Mouse (Mus musculus): ENCODE data around the gene Alkbh4. TPM values are rescaled to one million over a fixed set of nuclear protein-coding genes. Genes with fewer than 3 reads are reported as not detected.

Gene Alkbh4
- polyA plus RNA-seq, 1 experiment from 2014 or later, result 25.6 TPM

GRCm38 (mm10) chr5:136115891-136116783 is 19.8 kb upstream of the Alkbh4 start, which contains the start of gene Polr2j:
Gene Polr2j (plus strand): TSS chr5:136116631.
- no peaks in the 10 kb centered on the region for H3K9me3 ChIP-seq
- no peaks in the 10 kb centered on the region for H3K27me3 ChIP-seq (ENCODE audit: poor library complexity, severe bottlenecking)
- DNase-seq (ENCODE audit: extremely low spot score, low spot score), result peak; percentile 98
- H3K36me3 ChIP-seq (replicated peaks), result peaks cover 43% of the 10 kb centered on the region
- H3K4me1 ChIP-seq, result peaks cover 30% of the 10 kb centered on the region
- H3K4me3 ChIP-seq, result peak within 1 kb of the TSS; percentile 95
- WGBS, result 3% methylated on average over 42 of the region's 42 CpGs
- peak within 1 kb of the TSS; percentile 94 for H3K27ac ChIP-seq

GRCm38 (mm10) chr5:136116784-136117112 is 19.2 kb upstream of the Alkbh4 start:
- Histone ChIP-seq H3K36me3 (replicated peaks) (peaks cover 49% of the 10 kb centered on the region), H3K27me3 (ENCODE audit: poor library complexity, severe bottlenecking) (no peaks in the 10 kb centered on the region), H3K4me3 (peak overlapping the region; percentile 95), H3K9me3 (no peaks in the 10 kb centered on the region), H3K27ac (peak overlapping the region; percentile 94), H3K4me1 (peaks cover 30% of the 10 kb centered on the region)
- DNase-seq (ENCODE audit: extremely low spot score, low spot score), result no peak
- WGBS, result under 1% methylated on average over 22 of the region's 22 CpGs

GRCm38 (mm10) chr5:136122165-136122564 is 13.8 kb upstream of the Alkbh4 start:
- no peak for DNase-seq (ENCODE audit: extremely low spot score, low spot score)
- Histone ChIP-seq H3K27ac (no peak overlapping the region), H3K9me3 (no peaks in the 10 kb centered on the region), H3K27me3 (ENCODE audit: poor library complexity, severe bottlenecking) (no peaks in the 10 kb centered on the region), H3K4me3 (no peak overlapping the region), H3K4me1 (peaks cover 13% of the 10 kb centered on the region), H3K36me3 (replicated peaks) (peaks cover 91% of the 10 kb centered on the region)
- WGBS, result 94% methylated on average over 10 of the region's 10 CpGs

GRCm38 (mm10) chr5:136136292-136136990 is 495 bp downstream of the Alkbh4 start:
- H3K36me3 ChIP-seq (replicated peaks), result peaks cover 65% of the 10 kb centered on the region
- WGBS, result 8% methylated on average over 20 of the region's 20 CpGs
- H3K27ac ChIP-seq, result peak overlapping the region; percentile 89
- no peaks in the 10 kb centered on the region for H3K27me3 ChIP-seq (ENCODE audit: poor library complexity, severe bottlenecking)
- H3K4me1 ChIP-seq, result peaks cover 25% of the 10 kb centered on the region
- no peaks in the 10 kb centered on the region for H3K9me3 ChIP-seq
- DNase-seq (ENCODE audit: extremely low spot score, low spot score), result no peak
- peak overlapping the region; percentile 80 for H3K4me3 ChIP-seq

- Histone ChIP-seq H3K4me1 (peaks cover 25% of the 10 kb centered on the region), H3K36me3 (replicated peaks) (peaks cover 66% of the 10 kb centered on the region), H3K4me3 (no peak overlapping the region), H3K27ac (no peak overlapping the region), H3K9me3 (no peaks in the 10 kb centered on the region), H3K27me3 (ENCODE audit: poor library complexity, severe bottlenecking) (no peaks in the 10 kb centered on the region)
- DNase-seq (ENCODE audit: extremely low spot score, low spot score), result no peak
- 77% methylated on average over 13 of the region's 13 CpGs for WGBS
Observed at GRCm38 (mm10) chr5:136137658-136138274, 1.8 kb downstream of the Alkbh4 start.

GRCm38 (mm10) chr5:136139393-136139792 is 3.4 kb downstream of the Alkbh4 start:
- no peak for DNase-seq (ENCODE audit: extremely low spot score, low spot score)
- peaks cover 23% of the 10 kb centered on the region for H3K4me1 ChIP-seq
- H3K27ac ChIP-seq, result no peak overlapping the region
- H3K9me3 ChIP-seq, result peaks cover 8% of the 10 kb centered on the region
- WGBS, result 94% methylated on average over 13 of the region's 13 CpGs
- peaks cover 49% of the 10 kb centered on the region for H3K36me3 ChIP-seq (replicated peaks)
- H3K4me3 ChIP-seq, result no peak overlapping the region
- no peaks in the 10 kb centered on the region for H3K27me3 ChIP-seq (ENCODE audit: poor library complexity, severe bottlenecking)

- no peaks in the 10 kb centered on the region for H3K27me3 ChIP-seq (ENCODE audit: poor library complexity, severe bottlenecking)
- H3K36me3 ChIP-seq (replicated peaks), result peaks cover 47% of the 10 kb centered on the region
- no peak overlapping the region for H3K27ac ChIP-seq
- H3K4me1 ChIP-seq, result peaks cover 17% of the 10 kb centered on the region
- WGBS, result 94% methylated on average over 10 of the region's 10 CpGs
- no peak for DNase-seq (ENCODE audit: extremely low spot score, low spot score)
- H3K4me3 ChIP-seq, result no peak overlapping the region
- peaks cover 8% of the 10 kb centered on the region for H3K9me3 ChIP-seq
Observed at GRCm38 (mm10) chr5:136140057-136140482, 4.1 kb downstream of the Alkbh4 start.

GRCm38 (mm10) chr5:136142746-136143145 is 6.8 kb downstream of the Alkbh4 start:
- no peak overlapping the region for H3K4me3 ChIP-seq
- H3K36me3 ChIP-seq (replicated peaks), result peaks cover 47% of the 10 kb centered on the region
- peaks cover 8% of the 10 kb centered on the region for H3K9me3 ChIP-seq
- DNase-seq (ENCODE audit: extremely low spot score, low spot score), result no peak
- WGBS, result 83% methylated on average over 5 of the region's 5 CpGs
- H3K27ac ChIP-seq, result no peak overlapping the region
- H3K4me1 ChIP-seq, result no peaks in the 10 kb centered on the region
- H3K27me3 ChIP-seq (ENCODE audit: poor library complexity, severe bottlenecking), result no peaks in the 10 kb centered on the region

- Histone ChIP-seq H3K4me3 (no peak overlapping the region), H3K27me3 (ENCODE audit: poor library complexity, severe bottlenecking) (no peaks in the 10 kb centered on the region), H3K36me3 (replicated peaks) (peaks cover 45% of the 10 kb centered on the region), H3K4me1 (no peaks in the 10 kb centered on the region), H3K9me3 (peaks cover 8% of the 10 kb centered on the region), H3K27ac (no peak overlapping the region)
- no peak for DNase-seq (ENCODE audit: extremely low spot score, low spot score)
- WGBS, result 91% methylated on average over 6 of the region's 6 CpGs
Observed at GRCm38 (mm10) chr5:136143161-136143755, 7.3 kb downstream of the Alkbh4 start.

- 82% methylated on average over 12 of the region's 12 CpGs for WGBS
- no peak overlapping the region for H3K27ac ChIP-seq
- H3K4me1 ChIP-seq, result no peaks in the 10 kb centered on the region
- H3K9me3 ChIP-seq, result peaks cover 8% of the 10 kb centered on the region
- no peak for DNase-seq (ENCODE audit: extremely low spot score, low spot score)
- no peaks in the 10 kb centered on the region for H3K27me3 ChIP-seq (ENCODE audit: poor library complexity, severe bottlenecking)
- H3K36me3 ChIP-seq (replicated peaks), result peaks cover 29% of the 10 kb centered on the region
- H3K4me3 ChIP-seq, result no peak overlapping the region
Observed at GRCm38 (mm10) chr5:136144606-136145430, 8.9 kb downstream of the Alkbh4 start.

- Histone ChIP-seq H3K27ac (no peak overlapping the region), H3K27me3 (ENCODE audit: poor library complexity, severe bottlenecking) (no peaks in the 10 kb centered on the region), H3K36me3 (replicated peaks) (peaks cover 8% of the 10 kb centered on the region), H3K9me3 (peaks cover 8% of the 10 kb centered on the region), H3K4me3 (no peak overlapping the region), H3K4me1 (no peaks in the 10 kb centered on the region)
- 95% methylated on average over 1 of the region's 1 CpGs for WGBS
- DNase-seq (ENCODE audit: extremely low spot score, low spot score), result no peak
Observed at GRCm38 (mm10) chr5:136146936-136147335, 11.0 kb downstream of the Alkbh4 start.

- no peak for DNase-seq (ENCODE audit: extremely low spot score, low spot score)
- Histone ChIP-seq H3K4me1 (no peaks in the 10 kb centered on the region), H3K27ac (no peak overlapping the region), H3K27me3 (ENCODE audit: poor library complexity, severe bottlenecking) (no peaks in the 10 kb centered on the region), H3K4me3 (no peak overlapping the region), H3K9me3 (peaks cover 8% of the 10 kb centered on the region), H3K36me3 (replicated peaks) (peaks cover under 1% of the 10 kb centered on the region; the same call in 1 of the 2 replicates)
- WGBS, result 73% methylated on average over 8 of the region's 8 CpGs
Observed at GRCm38 (mm10) chr5:136147704-136148103, 11.8 kb downstream of the Alkbh4 start.

All from forebrain, embryonic 10.5 days (tissue).